Mouse (Mus musculus) forebrain, embryonic 16.5 days (tissue): ENCODE data around the gene Pprc1. TPM values are rescaled to one million over a fixed set of nuclear protein-coding genes. Genes with fewer than 3 reads are reported as not detected.

ENCODE experiments used
- ATAC-seq: fragments of 200-750 bp; cut with Nextera tagmentation; 2 replicates; pipeline ENCODE4 v1.8.0; 2017; ENCODE audit warnings: mild to moderate bottlenecking, moderate library complexity
- H3K27ac ChIP-seq: fragments of 300-500 bp; sonication (generic); 2 replicates; pipeline ENCODE4 v1.5.1; 2014; ENCODE audit warnings: low read length, control low read depth
- H3K27me3 ChIP-seq: fragments of 300-500 bp; sonication (generic); replicated peaks from 2 replicates; pipeline ENCODE4 v1.6.1; 2014; ENCODE audit warnings: low read length; ENCODE audit not compliant: control insufficient read depth, insufficient read depth
- H3K36me3 ChIP-seq: fragments of 300-500 bp; sonication (generic); 2 replicates; pipeline ENCODE4 v1.6.1; 2014; ENCODE audit not compliant: control insufficient read depth, insufficient read depth
- H3K4me1 ChIP-seq: fragments of 300-500 bp; sonication (generic); replicated peaks from 2 replicates; pipeline ENCODE4 v1.6.1; 2014; ENCODE audit warnings: low read length; ENCODE audit not compliant: control insufficient read depth, insufficient read depth
- H3K4me2 ChIP-seq: fragments of 300-500 bp; sonication (generic); 2 replicates; pipeline ENCODE4 v1.6.1; 2014; ENCODE audit warnings: mild to moderate bottlenecking, low read length, control low read depth
- H3K4me3 ChIP-seq: fragments of 300-500 bp; sonication (generic); replicated peaks from 2 replicates; pipeline ENCODE4 v1.5.1; 2014; ENCODE audit warnings: mild to moderate bottlenecking, low read length, control low read depth
- H3K9ac ChIP-seq: fragments of 300-500 bp; sonication (generic); replicated peaks from 2 replicates; pipeline ENCODE4 v1.6.1; 2014; ENCODE audit warnings: low read depth, low read length, control low read depth
- H3K9me3 ChIP-seq: fragments of 300-500 bp; sonication (generic); 2 replicates; pipeline ENCODE4 v1.6.1; 2016; ENCODE audit warnings: low read length; ENCODE audit not compliant: control insufficient read depth
- WGBS: fragments of 180-500 bp; shearing (Covaris S2); extraction: QIAGEN DNeasy Blood & Tissue Kit; methylation state at CpG from one replicate; pipeline ENCODE4 v1.1.7; 2014; 5-methylcytosine and 5-hydroxymethylcytosine counted together
- polyA plus RNA-seq: library from polyadenylated mRNA; unstranded; fragments of >200 nt; fragmentation: Nextera tagmentation; extraction: Ambion mirVana; gene quantifications from 2 replicates; pipeline ENCODE4 v1.2.1, GENCODE M21; 2015

Pprc1 gene
- polyA plus RNA-seq, 1 experiment from 2014 or later, result 25.9 TPM

DNA sequence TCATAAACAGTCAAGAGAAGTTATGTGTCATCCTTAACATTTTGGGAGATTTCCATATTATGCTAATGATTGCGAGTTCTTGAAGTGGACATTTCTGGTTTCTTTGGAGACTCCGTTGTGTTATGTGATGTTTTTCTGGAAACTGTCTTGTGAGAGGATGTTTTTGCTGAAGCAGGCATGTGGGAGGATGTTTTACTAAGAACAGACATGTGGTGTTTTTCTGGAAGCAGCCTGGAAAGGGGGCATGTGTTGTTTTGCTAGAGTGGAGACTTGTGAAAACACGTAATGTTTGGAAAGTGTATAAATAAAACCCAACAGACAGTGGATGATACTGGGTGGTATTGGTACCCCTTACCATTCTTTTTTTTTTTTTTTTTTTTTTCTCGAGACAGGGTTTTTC lies 50.6 kb downstream of the Pprc1 start:
- Histone ChIP-seq H3K36me3 (no peaks in the 10 kb centered on the region), H3K27me3 (no peaks in the 10 kb centered on the region), H3K9ac (no peak overlapping the region), H3K4me2 (no peak overlapping the region), H3K9me3 (0 out of 2 replicates have a peak, but pooled peaks cover 2% of the 10 kb centered on the region), H3K4me3 (no peak overlapping the region), H3K4me1 (no peaks in the 10 kb centered on the region), H3K27ac (no peak overlapping the region)
- WGBS, result 82% methylated on average over 4 of the region's 4 CpGs
- no peak for ATAC-seq

DNA sequence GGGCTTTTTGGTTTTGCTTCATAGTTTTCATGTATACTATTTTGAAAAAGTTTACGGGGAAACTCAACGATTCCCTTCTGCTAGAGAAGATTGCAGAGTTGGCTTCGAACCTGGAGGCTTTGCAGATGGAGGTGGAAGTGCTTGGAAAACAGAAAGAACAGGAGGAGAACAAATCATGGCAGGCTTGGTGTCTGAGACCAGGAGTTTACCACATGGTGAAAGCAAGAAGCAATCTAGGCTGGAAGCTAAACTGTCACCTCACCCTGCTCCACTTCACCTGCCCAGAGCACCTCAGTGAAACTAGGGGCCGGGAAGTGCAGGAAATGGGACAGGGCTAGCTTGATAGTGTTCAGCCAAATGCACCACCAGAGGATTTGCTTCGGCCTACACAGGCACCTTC lies 51.7 kb downstream of the Pprc1 start:
- no peak overlapping the region for H3K4me3 ChIP-seq
- WGBS, result 87% methylated on average over 5 of the region's 5 CpGs
- 0 out of 2 replicates have a peak, but pooled peaks cover 2% of the 10 kb centered on the region for H3K9me3 ChIP-seq
- H3K4me2 ChIP-seq, result no peak overlapping the region
- no peak for ATAC-seq
- H3K36me3 ChIP-seq, result no peaks in the 10 kb centered on the region
- no peaks in the 10 kb centered on the region for H3K27me3 ChIP-seq
- H3K27ac ChIP-seq, result no peak overlapping the region
- H3K9ac ChIP-seq, result no peak overlapping the region
- H3K4me1 ChIP-seq, result no peaks in the 10 kb centered on the region

GRCm38 (mm10) chr19:46099561-46099960 lies 54.9 kb downstream of the Pprc1 start:
- no peak for ATAC-seq

DNA sequence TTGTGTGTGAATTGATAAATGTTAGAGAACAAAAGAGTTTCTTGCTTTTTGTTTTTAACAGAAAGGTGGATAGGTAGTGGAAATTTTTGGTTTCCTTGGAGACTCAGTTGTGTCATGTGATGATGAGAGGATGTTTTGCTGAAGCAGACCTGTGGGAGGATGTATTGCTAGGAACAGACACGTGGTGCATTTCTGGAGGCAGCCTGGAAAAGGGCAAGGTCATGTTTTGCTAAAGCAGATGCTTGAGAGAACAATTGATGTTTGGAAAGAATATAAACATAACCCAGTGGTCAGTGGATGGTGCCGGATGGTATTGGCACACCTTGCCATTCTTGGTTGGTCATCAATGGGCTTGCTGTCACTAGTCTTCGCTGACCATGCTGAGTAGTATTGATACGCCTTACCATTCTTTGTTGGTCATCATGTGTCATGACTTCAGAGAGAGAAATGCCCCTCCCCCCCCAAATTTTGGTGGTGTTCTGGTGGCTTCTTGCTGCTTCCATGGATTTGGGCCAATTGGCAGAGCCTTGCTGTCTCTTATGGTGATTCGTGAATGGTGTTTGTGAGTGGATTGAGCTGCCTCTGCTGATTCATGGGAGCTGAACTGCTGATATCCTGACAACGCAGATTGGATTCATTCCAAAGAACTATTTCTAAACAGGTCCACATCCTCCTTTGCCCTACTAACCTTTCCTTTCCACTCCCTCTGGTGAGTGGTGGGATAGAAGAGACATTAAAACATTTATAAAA lies 58.9 kb downstream of the Pprc1 start:
- WGBS, result 84% methylated on average over 6 of the region's 6 CpGs
- Histone ChIP-seq H3K27ac (no peak overlapping the region), H3K9ac (no peak overlapping the region), H3K4me2 (no peak overlapping the region), H3K4me3 (no peak overlapping the region), H3K27me3 (no peaks in the 10 kb centered on the region), H3K9me3 (no peaks in the 10 kb centered on the region), H3K4me1 (no peaks in the 10 kb centered on the region), H3K36me3 (no peaks in the 10 kb centered on the region)
- no peak for ATAC-seq

More at GRCm38 (mm10) chr19:46099561-46099960, 54.9 kb downstream of the Pprc1 start:
- no peak overlapping the region for H3K27ac ChIP-seq
- H3K9ac ChIP-seq, result no peak overlapping the region
- no peaks in the 10 kb centered on the region for H3K36me3 ChIP-seq
- no peak overlapping the region for H3K4me2 ChIP-seq
- no peaks in the 10 kb centered on the region for H3K27me3 ChIP-seq
- WGBS, result 89% methylated on average over 3 of the region's 3 CpGs
- H3K4me1 ChIP-seq, result no peaks in the 10 kb centered on the region
- H3K9me3 ChIP-seq, result no peaks in the 10 kb centered on the region
- no peak overlapping the region for H3K4me3 ChIP-seq

DNA sequence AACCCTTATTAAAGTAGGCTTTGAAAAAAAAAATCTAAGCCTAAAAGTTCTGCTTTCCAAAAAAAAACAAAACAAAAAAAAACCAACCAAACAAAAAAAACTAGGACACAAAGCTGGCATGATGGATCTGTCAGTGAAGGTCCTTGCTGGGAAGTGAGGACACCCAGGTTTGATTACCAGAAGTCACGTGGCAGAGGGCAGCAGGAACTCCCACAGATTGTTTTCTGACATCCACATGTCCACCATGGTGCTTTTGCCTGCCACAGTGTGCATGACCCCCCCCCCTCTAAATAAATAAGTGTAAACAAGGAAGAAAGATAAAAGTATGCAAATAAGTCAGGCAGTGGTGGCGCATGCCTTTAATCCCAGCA lies 59.5 kb downstream of the Pprc1 start:
- 98% methylated on average over 2 of the region's 2 CpGs for WGBS
- Histone ChIP-seq H3K9me3 (no peaks in the 10 kb centered on the region), H3K36me3 (no peaks in the 10 kb centered on the region), H3K4me2 (no peak overlapping the region), H3K27ac (no peak overlapping the region), H3K4me3 (no peak overlapping the region), H3K4me1 (no peaks in the 10 kb centered on the region), H3K9ac (no peak overlapping the region), H3K27me3 (no peaks in the 10 kb centered on the region)
- ATAC-seq, result no peak

DNA sequence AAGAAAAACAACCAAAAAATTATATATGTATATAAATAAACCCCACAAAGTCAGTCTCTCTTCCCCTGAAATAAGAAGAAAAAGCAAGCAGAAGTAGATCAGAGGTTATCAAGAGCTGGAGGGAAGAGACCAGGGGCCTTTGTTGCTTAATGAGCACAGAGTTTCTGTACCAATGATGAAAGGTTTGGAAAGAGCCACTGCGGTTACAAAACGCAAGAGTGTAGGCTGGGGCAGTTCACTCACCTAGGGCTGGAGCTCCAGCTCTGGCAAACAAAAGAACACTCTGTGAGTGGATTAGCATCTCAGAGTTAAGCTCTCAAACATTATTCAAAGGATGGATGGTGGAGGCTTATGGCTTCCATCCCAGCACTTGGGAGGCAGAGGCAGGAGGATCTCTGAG lies 65.5 kb downstream of the Pprc1 start:
- no peak for ATAC-seq
- Histone ChIP-seq H3K9ac (no peak overlapping the region), H3K4me2 (no peak overlapping the region), H3K27ac (no peak overlapping the region), H3K4me3 (no peak overlapping the region), H3K36me3 (no peaks in the 10 kb centered on the region), H3K9me3 (no peaks in the 10 kb centered on the region), H3K4me1 (no peaks in the 10 kb centered on the region), H3K27me3 (no peaks in the 10 kb centered on the region)
- 60% methylated on average over 2 of the region's 2 CpGs for WGBS

DNA sequence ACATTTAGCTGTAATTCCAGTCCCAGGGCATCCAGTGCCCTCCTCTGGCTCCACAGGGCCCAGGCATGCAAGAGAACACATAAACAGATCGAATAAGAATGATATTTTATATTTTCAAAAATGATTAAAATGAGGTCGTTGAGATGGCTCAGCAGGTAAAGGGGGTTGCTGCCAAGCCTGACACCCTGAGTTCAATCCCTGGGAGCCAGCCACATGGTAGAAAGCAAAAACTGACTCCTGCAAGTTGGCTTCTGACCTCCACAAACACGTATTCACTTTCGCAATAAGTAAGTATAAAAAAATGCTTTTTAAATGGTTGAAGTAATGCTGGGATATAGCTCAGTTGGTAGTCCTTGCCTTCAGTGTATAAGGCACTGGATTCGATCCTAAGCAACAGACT lies 66.1 kb downstream of the Pprc1 start:
- ATAC-seq, result no peak
- Histone ChIP-seq H3K36me3 (no peaks in the 10 kb centered on the region), H3K4me2 (no peak overlapping the region), H3K9me3 (no peaks in the 10 kb centered on the region), H3K27me3 (no peaks in the 10 kb centered on the region), H3K27ac (no peak overlapping the region), H3K4me3 (no peak overlapping the region), H3K4me1 (no peaks in the 10 kb centered on the region), H3K9ac (no peak overlapping the region)
- WGBS, result 83% methylated on average over 5 of the region's 5 CpGs

- no peaks in the 10 kb centered on the region for H3K27me3 ChIP-seq
- H3K4me2 ChIP-seq, result no peak overlapping the region
- no peaks in the 10 kb centered on the region for H3K4me1 ChIP-seq
- no peaks in the 10 kb centered on the region for H3K36me3 ChIP-seq
- no peak overlapping the region for H3K4me3 ChIP-seq
- H3K27ac ChIP-seq, result no peak overlapping the region
- no peak overlapping the region for H3K9ac ChIP-seq
- no peak for ATAC-seq
- 60% methylated on average over 4 of the region's 4 CpGs for WGBS
- no peaks in the 10 kb centered on the region for H3K9me3 ChIP-seq
Observed at GRCm38 (mm10) chr19:46114617-46115016, 69.9 kb downstream of the Pprc1 start.

- Histone ChIP-seq H3K4me2 (no peak overlapping the region), H3K36me3 (no peaks in the 10 kb centered on the region), H3K27ac (no peak overlapping the region), H3K9me3 (no peaks in the 10 kb centered on the region), H3K4me1 (no peaks in the 10 kb centered on the region), H3K4me3 (no peak overlapping the region), H3K9ac (no peak overlapping the region), H3K27me3 (no peaks in the 10 kb centered on the region)
- no peak for ATAC-seq
- 95% methylated on average over 3 of the region's 3 CpGs for WGBS
Observed at GRCm38 (mm10) chr19:46119458-46119857, 74.8 kb downstream of the Pprc1 start.

GRCm38 (mm10) chr19:46120872-46121271 lies 76.2 kb downstream of the Pprc1 start:
- Histone ChIP-seq H3K4me1 (no peaks in the 10 kb centered on the region), H3K9me3 (no peaks in the 10 kb centered on the region), H3K36me3 (no peaks in the 10 kb centered on the region), H3K27me3 (no peaks in the 10 kb centered on the region), H3K27ac (no peak overlapping the region), H3K4me2 (no peak overlapping the region), H3K4me3 (no peak overlapping the region), H3K9ac (no peak overlapping the region)
- WGBS, result 72% methylated on average over 6 of the region's 6 CpGs
- ATAC-seq, result no peak
